Comparison of ENCODE assay signal across 29 mouse cellular contexts in genomic region chr9:63904543-63904942, GRCm38 (mm10).
DNase-seq lines count a peak whose midpoint lies in the region; ATAC-seq and TF ChIP-seq lines count a peak whose summit lies in the region.
"Had no signal": no experiment of that assay in that cellular context is flagged by ENCODE, and none has a peak within 500 bp of the region (broad histone marks: within the 10 kb centered on the region; RNA-seq: fewer than 3 reads in every experiment).

No protein-coding gene starts in this region.

- no peak overlapping the region for H3K27ac ChIP-seq in hindbrain, postnatal 0 days
- H3K27ac ChIP-seq in hindbrain, embryonic 11.5 days (ENCODE audit: low read depth, low read length) = no peak overlapping the region
- H3K27ac ChIP-seq in lung, embryonic 14.5 days (ENCODE audit: low read depth) = no peak overlapping the region
- H3K27ac ChIP-seq: embryonic facial prominence, embryonic 10.5 days; embryonic facial prominence, embryonic 15.5 days; forebrain, embryonic 12.5 days; hindbrain, embryonic 14.5 days; midbrain, embryonic 12.5 days; neural tube, embryonic 15.5 days; stomach, embryonic 15.5 days had no signal

- no peak for DNase-seq in hindbrain, postnatal 0 days (ENCODE audit: low spot score)
- no peak for DNase-seq in hindbrain, embryonic 11.5 days (ENCODE audit: low spot score)
- DNase-seq in lung, embryonic 14.5 days = no peak
- no peak for DNase-seq in lung, postnatal 4 days
- DNase-seq in G1E (ENCODE audit: low spot score) = no peak
- peak; percentile 12 for DNase-seq in induced T-regulatory cell, adult 2 months (ENCODE audit: low read depth)
- DNase-seq in neural tube, embryonic 10.5 days (ENCODE audit: extremely low spot score, low spot score) = no peak
- no peak for DNase-seq in left cerebral cortex, adult 11 months (ENCODE audit: low spot score)
- DNase-seq: adrenal gland, adult 2 months; adrenal gland, postnatal 36 days; cerebellum, adult 2 months; cerebellum, postnatal 25 days; gastrocnemius, postnatal 10 days; heart, adult 11 months; heart, postnatal 4 days; kidney, adult 18-20 months; kidney, postnatal 4 days; lung, adult 18-20 months; retina, postnatal 1 day; right cerebral cortex, postnatal 14 days; thymus, postnatal 14 days had no signal

- H3K4me1 ChIP-seq in hindbrain, postnatal 0 days (ENCODE audit: insufficient read depth, low read length) = no peaks in the 10 kb centered on the region
- H3K4me1 ChIP-seq in hindbrain, embryonic 11.5 days (replicated peaks; ENCODE audit: control insufficient read depth, insufficient read depth, low read length) = no peaks in the 10 kb centered on the region
- no peaks in the 10 kb centered on the region; the same call in 1 of the 2 replicates for H3K4me1 ChIP-seq in lung, embryonic 14.5 days (ENCODE audit: insufficient read depth)
- H3K4me1 ChIP-seq in G1E (ENCODE audit: insufficient read depth, low read depth, low read length) = no peaks in the 10 kb centered on the region
- H3K4me1 ChIP-seq: embryonic facial prominence, embryonic 10.5 days; embryonic facial prominence, embryonic 15.5 days; forebrain, embryonic 12.5 days; midbrain, embryonic 12.5 days; neural tube, embryonic 15.5 days; stomach, embryonic 15.5 days had no signal

- H3K4me2 ChIP-seq in hindbrain, postnatal 0 days (ENCODE audit: low read depth, low read length) = no peak overlapping the region
- H3K4me2 ChIP-seq in hindbrain, embryonic 11.5 days (replicated peaks; ENCODE audit: low read depth, low read length) = no peak overlapping the region
- no peak overlapping the region for H3K4me2 ChIP-seq in lung, embryonic 14.5 days
- H3K4me2 ChIP-seq: embryonic facial prominence, embryonic 15.5 days; forebrain, embryonic 12.5 days; heart, embryonic 11.5 days; hindbrain, embryonic 14.5 days; midbrain, embryonic 12.5 days; neural tube, embryonic 15.5 days; stomach, embryonic 15.5 days had no signal

- H3K4me3 ChIP-seq in hindbrain, postnatal 0 days (ENCODE audit: low read length) = no peak overlapping the region
- no peak overlapping the region for H3K4me3 ChIP-seq in hindbrain, embryonic 11.5 days (ENCODE audit: low read depth, low read length)
- H3K4me3 ChIP-seq in lung, embryonic 14.5 days (ENCODE audit: low read depth, low read length) = no peak overlapping the region
- no peak overlapping the region for H3K4me3 ChIP-seq in G1E (ENCODE audit: low read depth, low read length)
- H3K4me3 ChIP-seq: embryonic facial prominence, embryonic 10.5 days; embryonic facial prominence, embryonic 15.5 days; forebrain, embryonic 12.5 days; midbrain, embryonic 12.5 days; neural tube, embryonic 15.5 days; stomach, embryonic 15.5 days had no signal

- no peaks in the 10 kb centered on the region for H3K27me3 ChIP-seq in hindbrain, postnatal 0 days (ENCODE audit: insufficient read depth, low read length)
- H3K27me3 ChIP-seq in hindbrain, embryonic 11.5 days (ENCODE audit: control insufficient read depth, insufficient read depth, low read length) = no peaks in the 10 kb centered on the region
- no peaks in the 10 kb centered on the region for H3K27me3 ChIP-seq in lung, embryonic 14.5 days (ENCODE audit: insufficient read depth, low read length)
- peaks cover 20% of the 10 kb centered on the region for H3K27me3 ChIP-seq in G1E (ENCODE audit: insufficient read depth, low read length)
- H3K27me3 ChIP-seq: embryonic facial prominence, embryonic 15.5 days; forebrain, embryonic 12.5 days; midbrain, embryonic 12.5 days; stomach, embryonic 15.5 days had no signal

- no peak for ATAC-seq in hindbrain, postnatal 0 days
- no peak for ATAC-seq in hindbrain, embryonic 11.5 days (ENCODE audit: low FRiP score)
- no peak for ATAC-seq in lung, embryonic 14.5 days (ENCODE audit: insufficient read depth)
- ATAC-seq in G1E (ENCODE audit: extremely low read depth, insufficient number of reproducible peaks, low FRiP score, poor library complexity, severe bottlenecking) = no peak

- no peaks in the 10 kb centered on the region for H3K36me3 ChIP-seq in hindbrain, postnatal 0 days (ENCODE audit: insufficient read depth, low read length)
- no peaks in the 10 kb centered on the region for H3K36me3 ChIP-seq in hindbrain, embryonic 11.5 days (ENCODE audit: control insufficient read depth, insufficient read depth, low read length)
- no peaks in the 10 kb centered on the region for H3K36me3 ChIP-seq in lung, embryonic 14.5 days (ENCODE audit: insufficient read depth)
- H3K36me3 ChIP-seq in G1E (replicated peaks) = no peaks in the 10 kb centered on the region
- H3K36me3 ChIP-seq: embryonic facial prominence, embryonic 10.5 days; embryonic facial prominence, embryonic 15.5 days; forebrain, embryonic 12.5 days; midbrain, embryonic 12.5 days; neural tube, embryonic 15.5 days; stomach, embryonic 15.5 days had no signal

- H3K9ac ChIP-seq in hindbrain, postnatal 0 days (replicated peaks; ENCODE audit: low read length) = no peak overlapping the region
- no peak overlapping the region for H3K9ac ChIP-seq in hindbrain, embryonic 11.5 days (ENCODE audit: low read depth, low read length)
- H3K9ac ChIP-seq in lung, embryonic 14.5 days = no peak overlapping the region
- H3K9ac ChIP-seq: embryonic facial prominence, embryonic 15.5 days; forebrain, embryonic 12.5 days; hindbrain, embryonic 14.5 days; midbrain, embryonic 12.5 days; neural tube, embryonic 15.5 days; stomach, embryonic 15.5 days had no signal

- 0 out of 2 replicates have a peak, but pooled peaks have one; percentile 2 for TF ChIP-seq CTCF in hindbrain, postnatal 0 days (IDR thresholded peaks at IDR 0.05; ENCODE audit: low read depth)
- TF ChIP-seq CTCF in lung, embryonic 14.5 days (IDR thresholded peaks at IDR 0.05; ENCODE audit: low read depth) = peak; percentile 39
- 0 out of 2 replicates have a peak, but pooled peaks have one; percentile 8 for TF ChIP-seq CTCF in G1E (IDR thresholded peaks at IDR 0.05; ENCODE audit: low read depth, low read length)

- no peaks in the 10 kb centered on the region for H3K9me3 ChIP-seq in hindbrain, postnatal 0 days (ENCODE audit: low read length)
- H3K9me3 ChIP-seq in hindbrain, embryonic 11.5 days (ENCODE audit: control insufficient read depth, low read length) = no peaks in the 10 kb centered on the region
- peaks cover 4% of the 10 kb centered on the region; the same call in 1 of the 2 replicates for H3K9me3 ChIP-seq in lung, embryonic 14.5 days (ENCODE audit: low read depth, low read length)
- H3K9me3 ChIP-seq in G1E (replicated peaks) = no peaks in the 10 kb centered on the region
- H3K9me3 ChIP-seq: neural tube, embryonic 15.5 days; stomach, embryonic 15.5 days had no signal

- WGBS in hindbrain, postnatal 0 days = 95% methylated on average over 2 of the region's 2 CpGs
- 81% methylated on average over 2 of the region's 2 CpGs for WGBS in hindbrain, embryonic 11.5 days
- 92% methylated on average over 2 of the region's 2 CpGs for WGBS in lung, embryonic 14.5 days
